Mouse (Mus musculus) 3134 (cell line): ENCODE measurements at regions not wholly inside any gene's neighbourhood (a gene's known extent, or its start where the extent isn't known, plus 50 kb on each side); places are given as distances from the start of the nearest gene placed in this dataset.
A peak's percentile ranks its signal among the peaks of the same experiment; 100 is the strongest.

Source experiments
- DNase-seq: peaks from one replicate; pipeline ENCODE4 v3.0.0-alpha.2; 2011; ENCODE audit warnings: low spot score; ENCODE audit not compliant: insufficient read length; ENCODE audit errors: extremely low read depth

DNA sequence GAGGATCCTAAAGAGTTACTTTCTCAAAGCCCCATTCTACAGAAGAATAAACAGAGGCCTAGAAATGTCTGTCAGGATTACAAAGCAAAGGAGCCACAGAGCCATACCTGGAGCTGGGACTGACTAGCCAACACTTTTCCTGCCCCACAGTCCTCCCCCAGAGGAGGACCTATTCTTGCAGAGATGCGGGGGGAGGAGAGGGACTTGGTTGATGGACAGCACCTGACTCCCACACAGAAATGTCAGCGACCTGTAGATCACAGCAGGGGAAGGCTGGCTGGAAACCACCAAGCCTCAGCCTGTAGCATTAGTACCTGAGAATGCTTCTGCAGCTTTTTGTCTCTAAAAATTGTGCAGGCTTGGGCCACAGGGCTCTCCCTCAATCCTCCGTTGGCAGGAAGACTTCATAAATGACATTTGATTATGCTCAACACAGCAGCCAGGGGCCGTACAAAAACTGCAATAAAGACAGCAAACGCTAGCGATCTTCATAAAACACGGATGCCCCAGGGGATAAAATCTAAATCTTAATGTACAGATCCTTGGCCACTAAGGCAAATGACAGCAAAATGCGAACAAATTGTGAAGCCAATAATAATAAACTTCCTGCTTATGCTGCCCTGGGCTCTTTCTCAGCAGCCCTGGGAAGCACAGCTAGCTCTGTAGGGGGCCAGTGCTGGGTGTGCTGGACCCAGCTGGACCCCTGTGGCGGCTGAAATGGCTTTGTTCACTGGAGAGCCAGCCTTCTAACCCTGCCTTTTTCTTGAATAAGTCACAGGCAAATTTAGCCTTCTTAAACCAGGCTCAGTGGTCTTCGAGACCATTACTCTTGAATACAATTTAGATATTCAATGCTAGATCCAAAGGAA lies 489.4 kb upstream of the Camk1g start:
- no peak for DNase-seq

DNA sequence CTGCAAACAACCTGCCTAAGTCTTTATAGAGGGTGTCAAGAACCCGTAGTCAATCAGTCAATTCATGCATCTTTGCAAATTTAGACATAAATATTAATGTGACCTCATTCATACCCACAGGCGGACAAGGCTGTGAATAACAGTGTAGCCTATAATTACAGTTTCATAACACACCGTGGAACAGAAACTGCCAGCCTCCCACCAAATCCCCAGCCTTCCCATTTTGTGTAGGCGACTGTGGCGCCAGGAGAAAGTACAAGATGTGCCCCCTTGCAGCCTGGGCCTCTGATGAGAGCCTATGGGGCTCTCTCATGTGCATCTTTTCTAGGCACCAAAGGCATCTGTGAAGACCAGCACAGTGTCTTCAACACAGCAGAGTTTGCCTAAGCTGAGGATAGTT lies 477.8 kb upstream of the Camk1g start:
- no peak for DNase-seq

DNA sequence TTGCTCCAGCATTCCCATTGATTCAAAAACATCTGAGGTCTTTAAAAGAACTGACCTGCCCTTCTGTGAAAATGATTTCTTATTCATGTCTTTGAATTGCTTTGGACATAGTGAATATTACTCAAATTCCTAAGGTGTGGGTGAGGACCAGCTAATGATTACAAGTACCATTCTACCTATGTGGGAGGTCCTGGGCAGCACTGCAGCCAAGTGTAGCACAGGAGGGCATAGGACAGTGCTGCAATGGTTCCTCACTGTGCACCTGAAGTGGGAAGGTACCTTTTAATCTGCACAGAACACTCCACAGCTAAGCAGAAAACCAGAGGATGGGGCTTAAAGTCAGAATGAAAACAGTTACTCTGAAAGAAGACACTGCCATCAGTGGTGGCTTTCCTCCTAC lies 474.8 kb upstream of the Camk1g start:
- DNase-seq: no peak

DNA sequence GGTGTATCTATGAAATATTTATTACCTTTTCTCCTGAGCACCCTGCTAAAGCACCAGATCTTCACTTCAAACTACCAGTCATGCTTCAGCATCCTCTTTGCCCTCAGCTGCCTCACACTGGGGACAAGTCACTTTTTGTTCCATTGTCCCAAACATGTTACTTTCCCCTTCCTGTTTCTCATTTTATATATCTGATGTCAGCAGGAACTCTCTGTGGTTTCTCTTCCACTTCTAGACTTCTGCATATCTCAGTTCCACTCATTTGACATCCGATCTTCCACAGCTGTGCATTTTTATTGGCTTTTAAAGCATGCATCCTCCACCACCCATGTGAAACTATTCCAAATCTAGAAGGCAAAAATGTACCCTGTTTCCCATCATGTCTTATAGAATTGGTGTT lies 474.4 kb upstream of the Camk1g start:
- DNase-seq: no peak

DNA sequence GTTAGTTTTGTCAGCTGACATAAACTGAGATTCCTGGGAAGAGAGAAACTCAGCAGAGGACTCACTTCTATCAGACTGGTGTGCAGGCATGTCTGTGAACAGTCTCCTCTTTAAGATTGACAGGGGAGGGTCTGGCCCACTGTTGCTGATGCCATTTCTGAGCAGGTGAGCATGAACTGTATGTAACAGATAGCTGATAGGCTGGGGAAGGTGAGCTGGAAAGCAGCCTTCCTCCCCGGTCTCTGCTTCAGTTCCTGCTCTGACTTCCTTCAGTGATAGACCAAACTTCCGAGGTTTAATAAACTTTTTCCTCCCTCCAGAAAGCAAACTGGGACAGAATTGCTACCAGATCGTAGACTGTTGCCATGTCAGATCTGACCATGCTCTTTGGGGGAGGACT lies 430.9 kb upstream of the Camk1g start:
- DNase-seq: no peak

DNA sequence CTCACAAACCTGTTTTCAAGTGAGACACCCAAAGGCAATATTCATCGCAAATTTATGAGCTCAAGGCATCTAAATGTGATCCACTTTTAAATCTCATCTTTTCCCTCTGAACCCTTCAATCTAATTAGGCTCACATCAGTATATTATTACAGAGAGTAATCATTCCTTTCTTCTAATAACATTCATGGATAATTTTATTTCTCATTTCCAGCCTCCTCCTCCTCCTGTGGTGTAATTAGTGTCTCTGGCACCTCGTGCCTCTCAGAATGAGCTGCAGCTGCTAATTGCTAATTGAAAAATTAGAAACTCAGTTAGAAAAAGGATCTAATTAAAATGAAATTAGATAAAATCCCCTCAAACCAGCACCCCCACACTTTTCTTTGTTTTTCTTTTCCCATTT lies 420.5 kb upstream of the Camk1g start:
- DNase-seq: no peak

DNA sequence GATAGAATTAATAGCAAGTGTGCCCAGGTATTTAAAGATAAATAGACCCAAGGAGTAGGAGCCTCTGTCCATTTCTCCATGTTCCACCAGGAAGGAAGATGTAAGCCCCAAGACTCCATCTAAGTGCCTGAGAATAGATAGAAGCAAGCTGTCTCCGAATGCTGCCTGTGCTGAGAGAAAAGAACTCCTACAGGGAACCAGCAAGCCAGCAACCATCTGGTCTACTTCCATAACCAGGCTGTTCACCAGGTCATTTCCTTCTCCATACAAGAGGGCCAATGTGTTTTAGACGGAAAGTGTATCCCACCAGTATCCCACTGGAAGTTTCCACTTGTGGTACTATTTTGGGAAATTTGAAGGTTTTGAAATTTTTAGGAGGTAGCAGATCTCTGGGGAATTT lies 418.4 kb upstream of the Camk1g start:
- no peak for DNase-seq

DNA sequence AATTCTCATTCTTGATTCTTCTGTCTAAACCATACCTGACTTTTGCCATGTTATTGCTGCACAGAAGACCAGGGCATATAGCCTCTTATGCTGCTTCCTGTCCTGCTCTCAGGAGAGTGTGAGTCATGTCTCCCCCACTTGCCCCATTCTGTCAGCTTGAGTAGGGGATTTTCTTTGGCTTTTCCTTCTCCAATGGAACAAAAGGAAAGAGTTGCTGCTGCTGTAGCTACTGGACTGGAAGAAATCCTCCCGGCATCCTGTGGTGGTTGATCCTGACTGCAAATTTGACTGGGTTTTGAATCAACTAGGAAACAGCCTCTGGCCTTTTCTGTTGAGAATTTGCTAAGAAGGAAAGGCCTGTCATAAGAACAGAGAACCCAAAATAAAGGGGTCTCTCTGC lies 417.3 kb upstream of the Camk1g start:
- no peak for DNase-seq

DNA sequence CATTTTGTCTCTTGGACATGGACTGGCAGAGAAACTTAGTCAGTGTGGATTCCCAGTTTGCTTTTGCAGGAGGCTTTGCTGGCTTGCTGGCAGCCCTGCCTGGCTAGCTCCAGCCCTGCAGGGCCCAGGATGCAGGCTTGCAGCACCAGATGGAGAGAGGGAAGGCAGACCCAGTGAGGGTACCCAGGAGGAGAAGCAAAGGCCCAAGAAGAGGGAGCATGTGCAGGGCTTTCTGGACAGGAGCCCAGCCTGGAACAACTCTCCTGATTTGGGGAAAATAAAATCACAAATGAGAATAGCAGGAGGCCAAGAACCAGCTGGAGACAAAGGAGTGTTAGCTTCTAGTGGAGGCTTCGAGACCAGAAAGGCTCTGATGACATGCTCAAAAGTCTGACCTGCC lies 414.9 kb upstream of the Camk1g start:
- no peak for DNase-seq

DNA sequence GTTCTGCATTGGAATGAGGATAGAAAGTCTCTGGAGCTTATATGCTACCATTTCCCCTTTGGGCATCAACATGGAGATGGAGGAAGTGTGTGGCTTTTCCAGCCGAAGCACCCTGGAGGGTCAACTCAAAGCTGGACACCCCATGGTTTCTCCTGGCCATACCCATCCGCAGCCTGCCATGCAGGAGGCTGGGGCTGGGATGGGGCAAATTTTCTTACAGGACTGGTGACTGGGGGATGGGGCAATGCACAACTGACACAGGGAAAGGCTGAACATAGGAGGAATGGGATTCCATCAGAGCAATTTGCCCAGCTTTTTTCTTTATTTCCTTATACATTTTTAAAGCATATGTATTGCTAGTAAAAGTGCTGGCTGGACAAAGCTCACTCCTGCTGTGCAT lies 414.4 kb upstream of the Camk1g start:
- no peak for DNase-seq

DNA sequence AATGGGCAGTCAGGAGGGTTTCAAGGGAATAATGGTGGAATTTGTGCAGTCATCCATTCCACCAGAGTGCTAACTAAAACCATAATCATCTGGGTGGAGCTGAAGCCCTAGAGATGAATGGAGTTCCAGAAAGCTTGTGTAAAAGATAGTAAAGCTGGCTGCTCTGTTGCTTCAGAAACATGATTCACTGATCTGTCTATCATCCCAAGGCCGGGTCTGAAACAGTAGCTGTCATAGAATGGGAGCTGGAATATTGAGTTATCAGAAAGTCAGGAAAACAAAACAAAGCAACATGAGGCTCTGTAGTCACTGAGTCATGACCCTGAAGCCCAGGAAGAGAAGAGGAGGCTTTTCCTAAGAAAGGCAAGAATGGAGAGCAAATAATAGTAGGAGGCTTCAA lies 408.1 kb upstream of the Camk1g start:
- DNase-seq: no peak

DNA sequence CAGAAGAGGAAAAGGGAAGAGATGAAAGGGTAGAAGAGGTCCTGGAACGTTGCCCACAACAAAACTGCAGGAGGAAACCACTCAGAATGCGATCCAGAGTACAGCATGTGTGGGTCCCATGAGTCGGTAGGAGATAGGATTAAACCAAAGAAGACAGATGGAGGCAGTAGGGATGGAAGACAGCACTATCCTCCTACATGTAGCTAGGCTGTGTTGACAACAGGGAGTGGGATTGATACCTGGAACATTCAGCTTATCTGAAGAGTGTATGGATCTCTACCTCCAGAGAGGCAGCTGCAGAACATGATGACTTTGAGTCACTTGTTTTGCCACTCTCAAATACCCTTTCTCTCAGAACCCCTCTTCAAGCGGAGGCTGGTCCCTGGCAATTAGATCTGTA lies 399.4 kb upstream of the Camk1g start:
- DNase-seq: no peak

DNA sequence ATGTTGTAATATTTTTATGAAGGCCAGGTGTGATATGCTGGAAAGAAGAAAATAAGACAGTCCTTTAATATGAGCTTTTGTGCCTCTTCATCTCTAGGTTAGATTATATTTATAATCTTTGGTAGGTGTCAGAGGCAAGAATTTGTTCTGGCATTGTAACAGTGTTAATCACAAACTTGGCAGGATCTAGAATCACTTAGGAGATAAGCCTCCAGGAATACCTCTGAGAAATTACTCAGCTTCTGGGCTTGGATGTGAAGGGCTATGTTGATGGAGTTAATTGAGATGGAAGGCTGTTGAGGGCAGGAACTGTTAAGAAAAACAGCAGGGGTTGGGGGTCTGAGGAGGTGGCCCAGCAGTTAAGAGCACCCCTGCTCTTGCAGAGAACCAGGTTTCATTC lies 394.0 kb upstream of the Camk1g start:
- DNase-seq: no peak

DNA sequence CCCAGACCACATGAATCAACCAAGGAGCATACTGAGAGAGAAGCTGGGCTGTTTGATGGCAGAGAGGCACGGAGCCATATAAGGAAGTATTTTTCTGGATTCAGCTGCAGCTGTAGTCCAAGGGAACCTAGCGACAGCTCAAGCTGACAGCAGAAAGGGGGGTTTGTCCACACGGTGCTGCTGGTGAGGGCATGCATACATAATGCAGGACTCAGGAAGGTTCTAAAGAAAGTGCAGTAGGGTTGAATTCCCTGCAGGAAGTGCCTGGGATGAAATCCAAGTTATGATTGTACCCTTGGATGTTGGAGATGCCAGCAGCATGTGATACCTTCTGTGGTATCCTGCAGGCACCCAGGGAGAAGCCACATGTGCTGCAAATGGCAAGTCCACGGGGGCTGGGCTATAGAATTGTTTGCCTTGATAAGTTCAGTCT lies 381.7 kb upstream of the Camk1g start:
- peak; percentile 74 for DNase-seq

DNA sequence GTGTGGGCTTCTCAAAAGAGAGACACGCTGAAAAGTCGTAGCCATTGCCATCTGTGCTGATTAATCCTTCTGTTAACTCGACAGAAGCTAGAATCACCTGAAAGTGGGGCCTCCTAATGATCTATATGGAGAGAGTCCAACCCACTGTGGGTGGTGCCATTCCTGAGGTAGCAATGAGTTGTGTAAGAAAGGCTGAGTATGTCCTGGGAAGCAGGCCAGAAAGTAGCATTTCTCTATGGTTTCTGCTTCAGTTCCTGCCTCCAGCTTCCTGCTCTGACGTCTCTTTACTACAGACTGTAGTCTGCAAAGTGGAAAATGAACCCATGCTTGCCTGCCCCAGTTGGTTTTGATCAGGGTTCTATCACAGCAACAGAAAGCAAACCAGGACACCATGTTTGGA lies 380.8 kb upstream of the Camk1g start:
- DNase-seq: peak; percentile 61

DNA sequence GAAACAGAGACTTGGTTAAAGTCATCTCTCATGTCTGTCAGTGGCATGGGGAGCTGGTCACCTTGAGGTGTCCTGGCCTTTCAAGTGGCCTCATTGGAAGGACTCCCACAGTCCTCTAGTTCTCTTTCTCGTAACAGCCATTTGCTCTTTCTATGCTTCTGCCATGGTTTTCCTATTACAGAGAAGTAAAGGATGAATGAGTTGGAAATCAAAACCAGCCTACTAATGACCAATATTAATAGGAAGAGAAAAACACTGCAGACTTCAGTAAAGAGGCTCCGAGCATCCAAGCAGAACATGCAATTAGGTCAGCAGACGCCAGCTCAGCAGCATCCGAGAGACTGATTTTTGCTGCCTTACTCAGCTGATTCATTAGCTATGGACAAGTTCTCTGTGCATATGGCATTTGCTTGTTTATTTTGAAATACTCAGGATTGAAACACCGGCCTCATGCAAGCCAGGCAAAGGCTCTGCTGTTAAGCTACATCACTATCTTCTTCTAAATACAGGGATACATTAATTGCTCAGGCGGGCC lies 377.4 kb upstream of the Camk1g start:
- no peak for DNase-seq

DNA sequence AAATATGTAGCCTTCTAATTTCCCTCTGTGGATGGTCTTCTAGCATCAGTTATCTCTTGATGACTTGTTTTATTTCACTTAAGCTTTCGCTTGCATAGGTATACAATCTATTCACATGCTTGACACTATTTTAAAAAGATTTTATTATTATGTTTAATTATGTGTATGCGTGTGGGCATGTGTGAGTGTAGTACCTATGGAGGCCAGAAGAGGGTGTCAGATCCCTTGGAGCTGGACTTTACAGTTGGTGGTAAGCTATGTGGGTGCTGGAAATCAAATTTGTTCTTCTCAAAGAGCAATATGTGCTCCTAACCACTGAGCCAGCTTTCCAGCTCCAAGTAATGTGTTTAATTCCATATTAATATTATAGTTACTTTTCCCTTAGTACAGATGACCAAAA lies 372.6 kb upstream of the Camk1g start:
- no peak for DNase-seq

DNA sequence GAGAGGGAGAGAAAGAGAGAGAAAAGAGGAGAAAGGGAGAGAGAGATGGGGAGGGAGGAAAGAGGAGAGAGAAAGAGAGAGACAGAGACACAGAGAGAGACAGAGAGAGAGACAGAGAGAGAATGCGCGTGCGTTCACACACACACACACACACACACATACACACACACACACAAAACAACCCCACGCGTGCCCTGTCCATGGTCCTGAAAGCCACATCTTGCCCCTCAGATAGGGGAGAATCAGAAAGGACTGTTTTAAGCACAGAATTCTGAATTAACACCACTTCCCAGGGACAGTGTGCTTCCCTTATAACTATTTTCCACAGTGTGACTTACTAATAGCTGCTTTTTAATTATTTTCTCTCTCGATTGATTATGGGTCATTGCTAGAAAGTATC lies 368.7 kb upstream of the Camk1g start:
- DNase-seq: no peak

DNA sequence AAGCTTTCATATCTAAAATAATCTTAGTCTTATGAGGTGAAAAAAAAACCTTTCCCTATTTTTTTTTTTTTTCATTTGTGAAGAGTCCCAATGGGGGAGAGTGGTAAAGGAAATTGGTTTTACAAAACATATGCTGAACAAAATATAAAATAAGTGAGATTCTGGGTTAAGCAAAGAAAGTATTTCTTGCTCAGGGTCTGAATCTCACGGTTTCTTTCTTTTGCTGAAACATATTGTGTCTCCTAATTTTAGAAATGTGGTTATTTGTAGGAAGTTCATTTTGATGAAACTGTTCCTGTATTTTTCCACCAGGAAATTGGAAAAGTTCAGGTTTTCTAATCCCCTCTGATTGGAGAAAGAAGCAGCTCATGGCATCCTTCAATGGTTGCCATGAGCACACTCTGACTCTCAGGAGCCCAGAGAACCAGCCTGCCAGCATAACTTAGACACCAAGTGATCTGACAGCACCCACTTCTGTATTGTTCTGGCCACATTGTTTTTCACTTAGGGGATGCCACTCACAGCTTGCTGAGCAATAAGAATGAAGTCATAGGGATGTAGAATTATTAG lies 365.9 kb upstream of the Camk1g start:
- no peak for DNase-seq

DNA sequence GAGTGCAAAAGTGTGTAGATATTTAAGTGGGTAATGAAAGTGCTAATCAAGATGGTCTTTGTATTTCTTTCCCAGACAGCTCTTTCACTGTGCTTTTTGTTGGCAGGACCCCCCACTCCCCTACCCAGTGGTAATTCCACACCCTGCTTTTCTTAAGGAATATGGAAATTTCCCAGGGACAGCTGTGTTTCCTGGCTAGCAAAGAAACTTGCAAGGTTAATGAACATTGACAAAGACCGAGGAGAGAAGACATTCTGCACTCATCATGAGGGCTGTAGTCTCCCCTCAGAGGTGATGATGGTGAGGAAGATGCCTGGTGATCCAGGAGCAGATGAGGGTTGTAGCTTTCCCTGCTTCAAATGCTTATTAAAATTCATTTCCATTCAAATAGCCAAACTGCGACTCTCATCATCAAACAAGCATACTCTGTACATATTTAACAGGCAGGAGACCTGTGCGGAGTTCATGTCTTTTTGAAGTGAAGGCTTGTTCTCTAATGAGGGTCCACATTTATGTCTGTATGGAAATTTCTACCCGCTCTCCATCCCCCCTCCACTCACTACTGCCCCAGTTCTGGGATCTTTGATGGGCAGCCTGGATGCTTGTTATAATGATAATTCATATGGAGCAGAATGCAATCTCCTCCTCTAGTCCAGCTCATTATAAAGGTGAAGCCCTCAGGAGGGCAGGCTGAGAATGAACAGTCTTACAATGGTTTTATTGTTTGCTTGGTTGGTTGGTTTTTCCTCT lies 364.1 kb upstream of the Camk1g start:
- DNase-seq: no peak

DNA sequence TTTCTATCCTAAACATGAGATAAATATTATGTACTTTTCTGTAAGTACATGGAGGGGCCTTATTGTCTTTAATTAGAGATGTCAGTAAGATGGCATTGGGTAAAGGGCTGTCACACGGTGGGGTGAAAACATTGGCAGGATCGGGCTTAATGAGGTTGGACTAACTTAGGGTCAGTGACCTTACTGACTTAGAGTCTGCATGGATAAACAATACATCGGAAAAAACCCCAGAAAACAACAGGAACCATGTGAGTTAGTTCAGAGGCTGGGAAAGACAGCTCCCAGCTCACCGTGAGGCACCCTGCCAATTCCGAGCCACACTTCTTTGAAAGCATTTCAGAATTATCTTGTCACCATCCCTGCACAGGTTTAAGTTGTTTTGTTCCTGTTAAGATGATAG lies 363.3 kb upstream of the Camk1g start:
- no peak for DNase-seq

DNA sequence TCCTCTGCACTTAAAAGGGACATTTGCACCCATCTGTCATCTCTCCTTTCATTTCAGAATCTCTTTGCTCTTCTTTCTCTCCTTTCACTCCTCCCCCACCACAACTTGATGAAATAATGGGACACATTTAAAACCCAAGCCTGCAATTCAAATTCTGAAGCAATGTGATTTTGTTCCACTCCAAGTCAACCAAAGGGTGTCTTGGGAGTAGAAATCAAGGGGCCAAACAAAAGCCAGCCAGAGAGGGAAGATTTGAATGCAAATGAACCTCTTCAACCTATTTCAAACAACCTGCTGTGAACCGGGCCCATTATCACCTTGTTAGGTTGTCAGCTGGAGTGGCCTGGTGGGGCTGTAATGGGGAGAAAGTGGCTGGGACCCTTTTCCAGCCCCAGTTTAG lies 362.0 kb upstream of the Camk1g start:
- DNase-seq: no peak
